Mouse (Mus musculus): ENCODE results near the gene Ap5s1. TPM values are rescaled to one million over a fixed set of nuclear protein-coding genes. Genes with fewer than 3 reads are reported as not detected.
A peak's percentile ranks its signal among the peaks of the same experiment; 100 is the strongest.

Ap5s1 gene
- total and polyA plus RNA-seq, 3 experiments, result 9.1 to 22.5 (median 9.9) TPM

DNA sequence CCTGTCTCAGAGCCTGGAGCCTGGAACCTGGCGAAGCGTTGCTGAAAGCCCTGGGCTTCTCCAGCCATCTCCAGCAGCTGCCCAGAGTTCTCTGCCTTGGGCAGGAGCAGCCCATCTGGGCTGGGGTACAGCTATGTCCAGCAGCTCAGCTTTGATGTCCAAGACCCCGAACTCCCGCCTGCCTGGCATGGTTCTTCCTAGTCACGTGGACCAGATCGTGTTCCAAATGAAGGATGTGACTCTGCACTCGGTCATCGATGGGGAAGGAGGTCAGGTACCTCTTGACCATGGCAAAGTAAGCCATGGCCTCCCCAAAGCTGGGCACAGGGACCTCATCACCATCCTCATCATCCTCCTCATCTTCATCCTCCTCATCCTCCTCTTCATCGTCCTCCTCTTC lies 28.9 kb upstream of the Ap5s1 start:
- Histone ChIP-seq H3K4me3 (replicated peaks in 1 of 3; ENCODE audit: low read depth in 2 of 3, low read length in 2 of 3, poor library complexity in 1 of 3) (peak overlapping the region in 1 of 3 experiments; percentile 18), H3K9me3 (replicated peaks; ENCODE audit: low read length) (no peaks in the 10 kb centered on the region), H3K36me3 (replicated peaks in 1 of 2; ENCODE audit: control insufficient read depth in 1 of 2, insufficient read depth in 1 of 2, low read length in 1 of 2) (peaks cover 0 to 24% of the 10 kb centered on the region in 2 experiments), H3K4me1 (ENCODE audit: control insufficient read depth in 1 of 2, insufficient read depth in 2 of 2) (peaks cover 16 to 31% of the 10 kb centered on the region in 2 experiments), H3K27ac (ENCODE audit: insufficient read depth, low read depth) (no peak overlapping the region), H3K9ac (ENCODE audit: insufficient read depth, low read depth) (no peak overlapping the region; the same call in 1 of the 2 replicates), H3K27me3 (replicated peaks) (no peaks in the 10 kb centered on the region), H3K79me2 (replicated peaks; ENCODE audit: control insufficient read depth, extremely low read depth, insufficient read depth, poor library complexity, severe bottlenecking) (no peaks in the 10 kb centered on the region), H3K4me2 (ENCODE audit: insufficient read depth, low read depth, poor library complexity, severe bottlenecking) (no peak overlapping the region; the same call in 1 of the 2 replicates)
- no peak for TF ChIP-seq MAZ (IDR thresholded peaks at IDR 0.05; ENCODE audit: low read depth, low read length)
- dilution Hi-C loops (cut with MboI; ENCODE audit: extremely low pct_ligation_motif_present, extremely low pct_unique_long_range_greater_than_20kb, low sequenced_read_pairs), result no loop called here
- DNase-seq (ENCODE audit: extremely low read depth), result no peak
- in situ Hi-C loops (cut with MboI; ENCODE audit: low pct_ligation_motif_present, low pct_unique_long_range_greater_than_20kb, low sequenced_read_pairs), result no loop called here

DNA sequence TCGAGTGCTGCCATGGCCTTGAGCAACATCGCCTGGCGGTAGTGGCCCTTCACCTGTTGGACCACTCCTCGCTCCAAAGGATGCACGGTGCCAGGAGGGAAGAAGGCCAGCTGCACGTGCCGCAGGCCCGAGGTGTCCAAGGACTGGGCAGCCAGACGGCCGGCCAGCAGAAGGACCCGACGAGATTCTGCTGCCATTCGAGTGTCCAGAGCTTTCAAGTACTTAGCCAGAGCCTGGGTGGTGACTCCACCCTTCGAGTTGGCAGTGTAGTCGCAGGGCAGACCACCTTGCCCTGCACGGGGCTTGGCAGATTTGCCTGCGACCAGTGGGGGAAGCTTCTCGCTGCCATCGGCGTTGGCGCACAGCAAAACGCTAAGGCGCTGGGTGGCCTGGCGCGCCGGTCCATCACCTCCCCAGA lies 28.0 kb upstream of the Ap5s1 start:
- H3K9me3 ChIP-seq (replicated peaks; ENCODE audit: low read length), result no peaks in the 10 kb centered on the region
- no peak for TF ChIP-seq NRF1 (IDR thresholded peaks at IDR 0.05; ENCODE audit: low read depth, low read length)
- TF ChIP-seq MXI1 (IDR thresholded peaks at IDR 0.05; ENCODE audit: low read depth, low read length), result no peak
- no peak for TF ChIP-seq E2F4 (IDR thresholded peaks at IDR 0.05; ENCODE audit: insufficient replicate concordance, low read depth, low read length)
- no peaks in the 10 kb centered on the region for H3K79me2 ChIP-seq (replicated peaks; ENCODE audit: control insufficient read depth, extremely low read depth, insufficient read depth, poor library complexity, severe bottlenecking)
- no peaks in the 10 kb centered on the region for H3K27me3 ChIP-seq (replicated peaks)
- H3K9ac ChIP-seq (ENCODE audit: insufficient read depth, low read depth), result peak overlapping the region; percentile 89
- 0 out of 2 replicates have a peak overlapping the region, but pooled peaks have one; percentile 28 for H3K27ac ChIP-seq (ENCODE audit: insufficient read depth, low read depth)
- dilution Hi-C loops (cut with MboI; ENCODE audit: extremely low pct_ligation_motif_present, extremely low pct_unique_long_range_greater_than_20kb, low sequenced_read_pairs) (no loop called here), in situ Hi-C loops (cut with MboI; ENCODE audit: low pct_ligation_motif_present, low pct_unique_long_range_greater_than_20kb, low sequenced_read_pairs) (no loop called here)
- H3K36me3 ChIP-seq (replicated peaks in 1 of 2; ENCODE audit: control insufficient read depth in 1 of 2, insufficient read depth in 1 of 2, low read length in 1 of 2), result peaks cover 0 to 24% of the 10 kb centered on the region in 2 experiments
- DNase-seq (ENCODE audit: extremely low read depth), result no peak
- H3K4me2 ChIP-seq (ENCODE audit: insufficient read depth, low read depth, poor library complexity, severe bottlenecking), result peak overlapping the region; percentile 73
- H3K4me3 ChIP-seq (replicated peaks in 1 of 3; ENCODE audit: low read depth in 2 of 3, low read length in 2 of 3, poor library complexity in 1 of 3), result peak overlapping the region in 2 of 3 experiments; percentile 69 to 96
- H3K4me1 ChIP-seq (ENCODE audit: control insufficient read depth in 1 of 2, insufficient read depth in 2 of 2), result peaks cover 16 to 31% of the 10 kb centered on the region in 2 experiments

DNA sequence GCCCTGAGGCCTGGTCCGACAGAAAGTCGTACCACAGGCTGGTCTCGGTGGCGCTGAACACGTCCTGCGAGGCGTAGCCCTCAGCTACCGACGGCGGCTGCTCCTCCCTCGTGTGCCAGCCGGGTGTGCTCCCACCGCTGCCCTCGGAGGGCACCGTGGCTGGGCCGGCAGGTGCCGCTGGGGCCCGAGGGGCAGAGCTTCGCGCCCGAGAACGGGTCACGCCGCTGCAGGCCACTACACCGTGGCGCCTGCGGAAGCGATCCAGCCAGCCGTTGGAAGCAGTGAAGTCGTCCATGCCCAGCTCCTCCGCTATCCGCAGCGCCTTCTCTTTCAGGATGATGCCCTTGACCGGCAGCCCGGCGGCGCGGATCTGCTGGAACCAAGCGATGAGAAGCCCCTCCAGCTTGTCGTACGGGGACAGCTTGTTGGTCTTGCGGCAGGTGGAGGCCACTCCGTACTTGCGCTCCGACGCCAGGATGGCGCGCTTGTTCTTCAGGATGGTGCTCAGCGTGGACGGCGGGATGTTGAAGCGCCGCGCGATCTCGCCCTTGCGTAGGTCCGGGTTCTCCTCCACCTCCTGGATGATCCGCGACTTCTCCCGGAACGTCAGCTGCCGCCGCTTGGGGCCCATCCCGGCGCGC lies 27.5 kb upstream of the Ap5s1 start:
- Histone ChIP-seq H3K27me3 (replicated peaks) (no peaks in the 10 kb centered on the region), H3K4me3 (replicated peaks in 1 of 3; ENCODE audit: low read depth in 2 of 3, low read length in 2 of 3, poor library complexity in 1 of 3) (peak overlapping the region; percentile 57 to 96 (median 69)), H3K79me2 (replicated peaks; ENCODE audit: control insufficient read depth, extremely low read depth, insufficient read depth, poor library complexity, severe bottlenecking) (no peaks in the 10 kb centered on the region), H3K4me2 (ENCODE audit: insufficient read depth, low read depth, poor library complexity, severe bottlenecking) (peak overlapping the region; percentile 78), H3K36me3 (replicated peaks in 1 of 2; ENCODE audit: control insufficient read depth in 1 of 2, insufficient read depth in 1 of 2, low read length in 1 of 2) (peaks cover 0 to 24% of the 10 kb centered on the region in 2 experiments), H3K4me1 (ENCODE audit: control insufficient read depth in 1 of 2, insufficient read depth in 2 of 2) (peaks cover 16 to 30% of the 10 kb centered on the region in 2 experiments), H3K9ac (ENCODE audit: insufficient read depth, low read depth) (peak overlapping the region; percentile 89), H3K9me3 (replicated peaks; ENCODE audit: low read length) (no peaks in the 10 kb centered on the region), H3K27ac (ENCODE audit: insufficient read depth, low read depth) (peak overlapping the region; percentile 28)
- in situ Hi-C loops (cut with MboI; ENCODE audit: low pct_ligation_motif_present, low pct_unique_long_range_greater_than_20kb, low sequenced_read_pairs) (no loop called here), dilution Hi-C loops (cut with MboI; ENCODE audit: extremely low pct_ligation_motif_present, extremely low pct_unique_long_range_greater_than_20kb, low sequenced_read_pairs) (no loop called here)
- peak; percentile 57 for DNase-seq (ENCODE audit: extremely low read depth)
- TF ChIP-seq SIN3A (IDR thresholded peaks at IDR 0.05; ENCODE audit: low read length) (0 out of 2 replicates have a peak, but pooled peaks have one; percentile 34), MEF2A (IDR thresholded peaks at IDR 0.05; ENCODE audit: borderline replicate concordance, low read depth, low read length) (no peak)

Measured in CH12.LX (cell line).